Mouse (Mus musculus) limb, embryonic 13.5 days (tissue): ENCODE data around the gene Gm20489. TPM values are rescaled to one million over a fixed set of nuclear protein-coding genes. Genes with fewer than 3 reads are reported as not detected.

Source experiments
- ATAC-seq: fragments of 200-750 bp; cut with Nextera tagmentation; 2 replicates; pipeline ENCODE4 v1.8.0; 2017; ENCODE audit warnings: low read depth, moderate number of reproducible peaks, moderate TSS enrichment; ENCODE audit not compliant: low FRiP score
- H3K27ac ChIP-seq: fragments of 300-500 bp; sonication (generic); 2 replicates; pipeline ENCODE4 v1.5.1; 2015; ENCODE audit warnings: inconsistent platforms, mild to moderate bottlenecking, moderate library complexity
- H3K27me3 ChIP-seq: fragments of 300-500 bp; sonication (generic); 2 replicates; pipeline ENCODE4 v1.6.1; 2015; ENCODE audit warnings: mild to moderate bottlenecking, inconsistent platforms
- H3K36me3 ChIP-seq: fragments of 300-500 bp; sonication (generic); 2 replicates; pipeline ENCODE4 v1.6.1; 2015; ENCODE audit warnings: inconsistent platforms, mild to moderate bottlenecking, moderate library complexity
- H3K4me1 ChIP-seq: fragments of 300-500 bp; sonication (generic); 2 replicates; pipeline ENCODE4 v1.6.1; 2015; ENCODE audit warnings: inconsistent platforms
- H3K4me2 ChIP-seq: fragments of 300-500 bp; sonication (generic); replicated peaks from 2 replicates; pipeline ENCODE4 v1.6.1; 2015; ENCODE audit warnings: inconsistent platforms, mild to moderate bottlenecking, moderate library complexity
- H3K4me3 ChIP-seq: fragments of 300-500 bp; sonication (generic); 2 replicates; pipeline ENCODE4 v1.5.1; 2015; ENCODE audit warnings: moderate library complexity, mild to moderate bottlenecking, inconsistent platforms
- H3K9ac ChIP-seq: fragments of 300-500 bp; sonication (generic); 2 replicates; pipeline ENCODE4 v1.6.1; 2015; ENCODE audit warnings: mild to moderate bottlenecking, inconsistent platforms
- H3K9me3 ChIP-seq: fragments of 300-500 bp; sonication (generic); 2 replicates; pipeline ENCODE4 v1.6.1; 2016; ENCODE audit warnings: inconsistent platforms
- whole genome bisulfite sequencing: fragments of 180-500 bp; shearing (Covaris S2); methylation state at CpG from one replicate; pipeline ENCODE4 v1.1.7; 2015; 5-methylcytosine and 5-hydroxymethylcytosine counted together
- polyA plus RNA-seq: library from polyadenylated mRNA; unstranded; fragments of >200 nt; fragmentation: Nextera tagmentation; extraction: Ambion mirVana; gene quantifications from 2 replicates; pipeline ENCODE4 v1.2.1, GENCODE M21; 2015

Gm20489 gene
- polyA plus RNA-seq, 1 experiment from 2014 or later: not detected

GRCm38 (mm10) chrX:101254740-101255139, 14.1 kb downstream of the Gm20489 start:
- H3K9ac ChIP-seq: peak overlapping the region; percentile 73
- H3K27me3 ChIP-seq: no peaks in the 10 kb centered on the region
- H3K27ac ChIP-seq: peak overlapping the region; percentile 78
- peaks cover 30% of the 10 kb centered on the region for H3K4me1 ChIP-seq
- H3K4me2 ChIP-seq: peak overlapping the region; percentile 71
- 15% methylated on average over 24 of the region's 26 CpGs for WGBS
- H3K36me3 ChIP-seq: peaks cover 12% of the 10 kb centered on the region
- no peaks in the 10 kb centered on the region for H3K9me3 ChIP-seq
- ATAC-seq: peak; percentile 25
- H3K4me3 ChIP-seq: peak overlapping the region; percentile 62

- peak; percentile 92 for ATAC-seq
- Histone ChIP-seq H3K4me3 (peak within 1 kb of the TSS; percentile 62), H3K4me1 (peaks cover 24% of the 10 kb centered on the region), H3K36me3 (peaks cover 11% of the 10 kb centered on the region), H3K27me3 (no peaks in the 10 kb centered on the region), H3K9me3 (no peaks in the 10 kb centered on the region), H3K9ac (peak within 1 kb of the TSS; percentile 73), H3K27ac (peak within 1 kb of the TSS; percentile 78), H3K4me2 (peak within 1 kb of the TSS; percentile 71)
- WGBS: 19% methylated on average over 47 of the region's 47 CpGs
Observed at GRCm38 (mm10) chrX:101253952-101254729, 14.7 kb downstream of the Gm20489 start, which contains the start of gene Foxo4. TSS of gene Foxo4 (plus strand) at chrX:101254528.

GRCm38 (mm10) chrX:101245011-101245410, 23.8 kb downstream of the Gm20489 start:
- Histone ChIP-seq H3K27ac (no peak overlapping the region), H3K4me2 (no peak overlapping the region)
- ATAC-seq: no peak

GRCm38 (mm10) chrX:101222796-101223162, 46.0 kb downstream of the Gm20489 start:
- peak; percentile 29; the same call in 1 of the 2 replicates for ATAC-seq
- Histone ChIP-seq H3K27me3 (peaks cover 19% of the 10 kb centered on the region), H3K9ac (no peak overlapping the region)

More at GRCm38 (mm10) chrX:101245011-101245410, 23.8 kb downstream of the Gm20489 start:
- H3K36me3 ChIP-seq: no peaks in the 10 kb centered on the region
- no peaks in the 10 kb centered on the region for H3K4me1 ChIP-seq
- H3K9ac ChIP-seq: no peak overlapping the region
- peaks cover 11% of the 10 kb centered on the region; the same call in 1 of the 2 replicates for H3K27me3 ChIP-seq
- WGBS: 22% methylated on average over 1 of the region's 1 CpGs
- no peaks in the 10 kb centered on the region for H3K9me3 ChIP-seq
- no peak overlapping the region for H3K4me3 ChIP-seq

GRCm38 (mm10) chrX:101221834-101222795, 46.7 kb downstream of the Gm20489 start, which contains the start of gene Snx12:
TSS of gene Snx12 (minus strand) at chrX:101222563.
- Histone ChIP-seq H3K27ac (peak within 1 kb of the TSS; percentile 52; the same call in 1 of the 2 replicates), H3K4me2 (peak within 1 kb of the TSS; percentile 63), H3K27me3 (peaks cover 18% of the 10 kb centered on the region), H3K4me1 (no peaks in the 10 kb centered on the region), H3K9ac (peak within 1 kb of the TSS; percentile 74), H3K36me3 (no peaks in the 10 kb centered on the region), H3K4me3 (peak within 1 kb of the TSS; percentile 54), H3K9me3 (no peaks in the 10 kb centered on the region)
- WGBS: 15% methylated on average over 55 of the region's 55 CpGs
- ATAC-seq: peak; percentile 96

More at GRCm38 (mm10) chrX:101222796-101223162, 46.0 kb downstream of the Gm20489 start:
- Histone ChIP-seq H3K4me2 (peak overlapping the region; percentile 63), H3K9me3 (no peaks in the 10 kb centered on the region), H3K4me3 (peak overlapping the region; percentile 54), H3K4me1 (no peaks in the 10 kb centered on the region), H3K27ac (peak overlapping the region; percentile 29; the same call in 1 of the 2 replicates), H3K36me3 (no peaks in the 10 kb centered on the region)
- whole genome bisulfite sequencing: 38% methylated on average over 7 of the region's 7 CpGs

Other genes starting within 250 kb of the Gm20489 start
- gene Tex11, start 209.4 kb downstream of the Gm20489 start, polyA plus RNA-seq: 0.06 TPM in 1 of 2 replicates, not detected in the other
- 1.7 and 1.9 TPM in 2 replicates for gene Slc7a3, start 183.0 kb downstream of the Gm20489 start, polyA plus RNA-seq
- gene Snx12, start 46.5 kb downstream of the Gm20489 start, polyA plus RNA-seq: 50.4 and 54.3 TPM in 2 replicates
- gene Foxo4, start 14.5 kb downstream of the Gm20489 start, polyA plus RNA-seq: 5.1 and 5.8 TPM in 2 replicates
- not detected in 2 replicates for gene Gm614, start 5.0 kb downstream of the Gm20489 start, polyA plus RNA-seq
- gene Il2rg, start 768 bp downstream of the Gm20489 start, polyA plus RNA-seq: 9.4 and 9.5 TPM in 2 replicates
- gene Med12, start 5.0 kb upstream of the Gm20489 start, polyA plus RNA-seq: 43.1 and 43.7 TPM in 2 replicates
- gene Nlgn3, start 30.1 kb upstream of the Gm20489 start, polyA plus RNA-seq: 17.8 and 19.9 TPM in 2 replicates
- 0.28 TPM in 1 of 2 replicates, not detected in the other for gene Gjb1, start 107.4 kb upstream of the Gm20489 start, polyA plus RNA-seq
- gene Zmym3, start 151.8 kb upstream of the Gm20489 start, polyA plus RNA-seq: 43.7 and 48.0 TPM in 2 replicates
- 491 and 506 TPM in 2 replicates for gene Nono, start 160.3 kb upstream of the Gm20489 start, polyA plus RNA-seq
- gene Itgb1bp2, start 180.1 kb upstream of the Gm20489 start, polyA plus RNA-seq: 30.0 and 31.3 TPM in 2 replicates